Mouse (Mus musculus) retina, postnatal 7 days (tissue): ENCODE results near the gene Synpo2.
"Not testable (repeated sequence)": the region's sequence is repeated elsewhere in the genome, so short reads cannot be mapped to it uniquely, and the experiment has no call there.

Experiments used
- DNase-seq: peaks from one replicate; pipeline ENCODE4 v3.0.0-alpha.2; 2012; ENCODE audit warnings: low read depth, low spot score

Synpo2 gene

DNA sequence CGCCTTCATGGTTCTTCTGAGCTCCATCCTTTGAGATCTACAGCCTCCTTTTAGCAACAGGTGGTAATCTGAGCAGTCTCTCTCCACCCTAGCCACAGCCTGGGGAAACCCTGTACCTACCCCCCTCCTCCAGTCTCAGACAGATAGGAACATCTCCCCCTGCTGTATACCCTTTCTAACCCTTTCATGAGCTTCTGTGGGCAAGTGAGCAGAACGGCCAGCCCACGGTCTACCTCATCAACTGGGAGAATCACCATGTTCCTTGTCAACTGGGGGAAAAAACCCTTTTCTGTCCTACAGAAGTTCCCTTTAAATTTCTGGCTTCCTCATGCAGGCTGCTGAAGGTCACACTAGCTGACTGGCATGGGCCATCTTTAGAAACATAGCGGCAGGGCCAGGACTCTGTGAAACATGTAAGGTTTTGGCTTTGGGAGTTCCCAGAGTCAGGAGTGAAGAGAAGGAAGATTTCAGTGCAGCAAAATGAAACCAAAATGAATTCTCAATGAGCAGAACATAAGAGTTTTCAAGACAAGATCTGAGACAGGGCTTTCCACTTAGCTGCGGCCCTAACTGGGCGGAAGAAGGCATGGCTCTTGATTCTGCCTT lies 104.7 kb downstream of the Synpo2 start:
- no peak for DNase-seq

GRCm38 (mm10) chr3:123130314-123131150 lies 105.4 kb downstream of the Synpo2 start:
- DNase-seq: no peak

- no peak for DNase-seq
Observed at GRCm38 (mm10) chr3:123128781-123129180, 107.2 kb downstream of the Synpo2 start.

- DNase-seq: no peak
Observed at GRCm38 (mm10) chr3:123128091-123128490, 107.9 kb downstream of the Synpo2 start.

GRCm38 (mm10) chr3:123126741-123127140 lies 109.2 kb downstream of the Synpo2 start:
- not testable (repeated sequence) for DNase-seq

DNA sequence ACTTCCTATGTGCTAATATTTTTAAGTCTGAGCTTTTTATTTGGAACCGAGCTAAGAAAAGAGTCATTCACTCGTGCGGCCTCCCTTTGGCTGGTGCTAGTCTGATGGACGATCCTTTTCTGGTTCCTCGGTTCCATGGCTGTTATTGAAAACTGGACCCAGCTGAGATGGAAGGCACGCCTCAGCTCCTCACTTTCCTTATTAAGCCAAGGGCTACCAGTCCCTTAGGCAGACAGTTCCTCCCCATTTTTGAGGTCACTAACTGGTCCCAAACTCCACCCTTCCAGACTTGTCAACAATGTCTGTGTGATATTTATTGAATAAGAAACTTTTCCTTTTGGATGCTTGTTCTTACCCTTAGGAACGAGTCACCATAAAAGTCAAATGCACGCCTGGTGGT lies 112.1 kb downstream of the Synpo2 start:
- no peak for DNase-seq

DNA sequence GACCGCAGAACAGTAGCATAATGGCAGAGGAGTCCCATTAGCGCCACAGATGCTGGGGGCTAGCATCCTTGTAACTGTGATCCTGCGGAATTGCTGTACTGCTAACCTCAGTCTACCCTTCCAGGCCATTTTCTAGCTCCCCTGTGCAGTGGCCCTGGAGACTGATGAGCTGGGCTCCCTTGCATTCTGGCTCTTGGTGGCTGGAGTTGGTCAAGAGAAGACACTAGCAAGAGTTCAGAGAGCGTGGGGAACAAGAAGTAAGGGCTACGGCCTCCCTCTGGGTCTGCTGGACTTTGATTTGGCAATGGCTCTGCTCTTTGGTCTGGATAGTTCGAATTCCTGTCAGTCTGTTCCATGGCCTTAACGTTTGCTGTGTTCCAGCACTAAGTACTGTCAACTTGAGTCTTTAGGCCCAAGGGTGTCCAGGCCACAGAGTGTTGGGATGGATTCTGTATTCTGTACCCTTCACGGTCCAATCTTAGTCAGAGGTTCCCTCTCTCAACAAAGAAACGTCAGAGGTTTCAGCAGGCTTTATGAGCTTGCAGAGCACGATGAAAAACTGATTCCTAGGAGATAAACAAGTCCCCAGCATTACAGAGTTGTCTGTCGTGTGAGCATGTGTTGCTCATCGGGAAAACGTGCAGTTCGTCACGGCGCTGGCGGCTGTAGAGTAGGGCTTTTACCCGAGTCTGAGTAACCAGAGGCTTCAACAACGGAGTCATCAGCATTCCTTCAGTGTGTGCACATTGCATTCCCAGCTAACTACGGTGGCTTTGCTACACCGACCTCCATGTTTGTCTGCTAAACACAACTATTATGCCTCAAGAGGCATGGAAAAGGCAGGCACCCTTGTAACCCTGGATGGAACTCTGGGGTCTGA lies 113.6 kb downstream of the Synpo2 start:
- no peak for DNase-seq

GRCm38 (mm10) chr3:123116903-123117302 lies 119.0 kb downstream of the Synpo2 start:
- DNase-seq: no peak

- no peak for DNase-seq
Observed at GRCm38 (mm10) chr3:123115770-123116527, 120.0 kb downstream of the Synpo2 start.

GRCm38 (mm10) chr3:123114001-123114635 lies 121.8 kb downstream of the Synpo2 start:
- DNase-seq: no peak

DNA sequence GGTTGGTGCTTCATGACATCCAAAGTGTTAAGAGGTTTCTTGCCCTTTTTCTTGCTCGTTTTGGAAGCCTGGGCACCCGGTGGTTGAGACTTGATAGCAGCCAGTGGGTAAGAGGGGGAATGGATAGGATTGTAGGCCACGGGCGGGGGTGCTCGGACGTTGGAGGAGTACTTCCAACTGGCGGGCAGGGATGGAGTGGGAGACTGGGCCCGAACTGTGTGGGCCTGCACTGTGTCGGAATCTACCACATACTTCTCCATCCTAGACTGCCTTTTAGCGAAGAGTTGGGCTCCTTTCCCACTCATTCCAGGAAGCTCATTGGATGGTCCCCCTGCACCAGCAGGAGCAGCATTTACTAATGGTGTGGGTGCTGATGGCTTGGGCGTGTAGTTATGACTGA lies 123.2 kb downstream of the Synpo2 start:
- no peak for DNase-seq

DNA sequence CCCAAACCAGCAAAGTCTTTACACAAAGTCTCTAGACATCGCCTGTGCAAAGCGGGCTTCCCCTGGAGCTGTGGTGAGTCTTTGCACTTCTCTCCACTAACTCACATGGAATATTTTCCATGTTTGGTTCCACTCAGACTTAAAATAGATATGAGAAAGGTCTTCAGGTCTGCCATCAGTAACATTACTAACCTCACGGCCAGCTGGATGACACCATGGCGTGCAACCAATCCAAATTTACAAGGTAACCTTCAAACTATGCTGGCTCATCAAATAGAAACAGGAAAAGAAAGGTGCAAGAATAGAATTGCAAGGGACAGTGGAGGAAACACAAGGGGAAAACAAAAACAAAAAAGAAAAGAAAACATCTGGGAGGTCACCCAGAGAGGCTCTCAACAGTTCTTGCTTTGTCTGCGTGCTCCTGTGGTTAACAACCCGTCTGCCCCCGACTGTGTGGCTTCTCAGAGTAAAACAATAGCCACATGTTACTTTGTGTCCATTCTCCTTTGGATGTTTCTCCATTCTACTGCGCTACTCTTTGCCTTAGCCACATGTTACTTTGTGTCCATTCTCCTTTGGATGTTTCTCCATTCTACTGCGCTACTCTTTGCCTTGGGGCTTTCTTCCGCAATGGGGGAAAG lies 124.8 kb downstream of the Synpo2 start:
- no peak for DNase-seq

- DNase-seq: no peak
Observed at GRCm38 (mm10) chr3:123107830-123108549, 128.0 kb downstream of the Synpo2 start.

GRCm38 (mm10) chr3:123104325-123104724 lies 131.6 kb downstream of the Synpo2 start:
- no peak for DNase-seq

DNA sequence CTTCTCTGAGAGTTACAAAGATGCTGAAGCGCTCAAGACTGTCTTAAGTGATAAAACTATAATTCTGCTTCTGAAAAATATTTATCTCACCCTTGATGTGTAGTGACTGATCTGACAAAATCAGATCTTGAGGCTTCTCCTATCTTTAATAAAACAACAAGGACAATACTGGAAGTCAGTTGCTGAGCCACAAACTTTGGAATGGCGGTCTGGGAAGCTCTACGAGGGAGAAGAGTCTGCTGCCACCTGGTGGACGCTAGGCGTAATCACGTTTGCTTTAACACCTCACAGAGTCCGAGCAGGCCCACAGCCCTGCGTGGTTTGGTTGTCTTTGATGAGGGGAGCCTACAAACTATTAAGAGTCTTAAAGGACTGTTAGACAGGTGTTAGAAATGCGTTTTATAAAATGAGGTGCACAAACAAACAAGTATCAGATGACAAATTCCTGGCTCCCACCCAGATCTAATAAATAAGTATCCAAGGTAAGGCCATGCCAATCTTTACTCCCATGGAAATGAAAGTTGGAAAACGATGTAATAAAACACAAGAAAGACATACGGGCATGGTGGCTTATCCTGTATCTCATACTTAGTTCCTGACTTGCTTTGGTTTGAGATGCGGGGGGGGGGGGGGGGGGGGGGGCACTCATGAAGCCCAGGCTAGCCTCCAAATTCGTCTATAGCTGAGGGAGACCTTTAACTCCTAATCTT lies 132.6 kb downstream of the Synpo2 start:
- peak; percentile 67 for DNase-seq

DNA sequence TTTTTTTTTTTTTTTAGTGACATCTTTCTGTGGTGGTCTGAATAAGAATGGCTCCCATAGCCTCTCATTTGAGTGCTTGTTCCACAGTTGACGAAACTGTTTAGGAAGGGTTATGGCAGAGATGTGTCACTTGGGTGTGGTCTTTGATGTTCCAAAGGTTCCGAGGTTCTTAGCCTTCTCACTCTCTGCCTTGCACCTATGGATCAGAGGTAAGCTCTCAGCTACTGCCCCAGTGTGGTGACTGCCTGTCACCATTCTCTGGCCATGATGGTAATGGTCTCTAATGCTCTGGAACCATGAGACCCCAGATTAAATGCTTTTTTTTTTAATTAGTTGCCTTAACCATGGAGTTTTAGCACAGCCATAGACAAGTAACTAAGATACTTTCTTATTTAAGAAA lies 134.2 kb downstream of the Synpo2 start:
- no peak for DNase-seq

GRCm38 (mm10) chr3:123095111-123095510 lies 140.8 kb downstream of the Synpo2 start:
- no peak for DNase-seq

DNA sequence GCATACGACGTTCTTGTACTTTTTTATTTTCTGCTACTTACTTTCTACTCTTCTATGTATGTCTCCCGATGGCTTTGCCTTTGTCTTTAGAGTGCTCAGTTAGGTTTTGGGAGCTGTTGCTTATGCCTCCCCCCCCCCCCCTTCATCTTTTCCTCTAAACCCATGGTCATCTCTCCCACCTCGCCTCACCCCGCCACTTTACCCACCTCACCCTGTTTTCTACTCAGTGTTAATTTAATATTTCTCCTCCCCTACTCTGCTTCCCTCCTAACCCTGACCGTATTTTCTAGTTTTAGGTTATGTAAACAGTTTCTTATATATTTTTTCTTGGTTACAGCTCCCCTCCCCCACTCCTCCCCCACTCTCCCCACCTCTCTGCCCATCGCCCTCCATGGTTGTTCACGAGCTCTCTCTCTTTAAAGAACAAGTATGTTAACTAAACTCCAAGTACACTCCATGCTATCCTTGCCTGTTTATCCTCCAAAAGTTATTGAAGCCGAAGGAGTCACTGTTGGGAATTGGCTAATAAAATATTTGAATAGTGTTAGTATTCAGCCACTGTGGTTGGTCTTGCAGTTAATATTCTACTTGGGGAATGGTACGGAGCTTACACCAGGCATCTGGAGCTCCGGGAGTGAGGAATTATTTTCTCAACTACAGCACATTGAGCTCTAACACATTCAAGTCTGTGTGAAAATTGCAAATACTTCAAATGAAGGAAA lies 142.1 kb downstream of the Synpo2 start:
- no peak for DNase-seq
